Mouse (Mus musculus) E14TG2a.4 (cell line): ENCODE results near the gene Hoxd4.

Experiments used
- CTCF ChIP-seq: conservative IDR thresholded peaks from 2 replicates; pipeline ENCODE4 v1.5.1; 2014; ENCODE audit warnings: low read length
- NANOG ChIP-seq: IDR thresholded peaks from 2 replicates; pipeline ENCODE4 v1.6.1; 2014; ENCODE audit warnings: borderline replicate concordance, low read length, mixed read lengths

DNA sequence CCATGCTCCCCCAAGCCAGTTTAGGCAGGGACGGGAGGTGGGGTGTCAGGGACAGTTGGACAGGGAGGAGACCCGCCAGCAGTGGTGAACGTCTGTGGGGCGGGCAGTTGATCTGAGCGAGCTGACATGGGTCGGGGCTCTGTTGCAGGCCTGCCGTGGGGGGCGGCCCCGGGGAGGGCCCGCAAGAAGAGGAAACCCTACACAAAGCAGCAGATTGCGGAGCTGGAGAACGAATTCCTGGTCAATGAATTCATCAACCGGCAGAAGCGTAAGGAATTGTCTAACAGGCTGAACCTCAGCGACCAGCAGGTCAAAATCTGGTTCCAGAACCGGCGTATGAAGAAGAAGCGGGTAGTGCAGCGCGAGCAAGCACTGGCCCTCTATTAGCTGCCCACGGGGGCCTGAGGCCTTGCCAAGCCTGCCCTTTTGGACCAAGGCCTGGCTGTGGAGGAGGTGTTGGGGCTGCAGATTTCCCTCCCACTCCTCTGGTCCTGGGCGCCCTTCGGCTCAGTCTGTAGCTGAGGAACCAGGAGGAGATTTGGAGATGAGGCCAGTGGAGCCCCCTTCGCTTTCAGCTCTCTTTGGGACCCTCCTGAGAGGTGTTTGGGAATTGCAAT lies 36.0 kb upstream of the Hoxd4 start:
- TF ChIP-seq CTCF (no peak), NANOG (no peak)
